Mouse (Mus musculus) left cerebral cortex, postnatal 25 days (tissue): Measurements from ENCODE around the gene Lce1d. TPM values are rescaled to one million over a fixed set of nuclear protein-coding genes. Genes with fewer than 3 reads are reported as not detected.
"Not testable (repeated sequence)": the region's sequence is repeated elsewhere in the genome, so short reads cannot be mapped to it uniquely, and the experiment has no call there.

Experiments
- DNase-seq, 2 experiments: peaks; one replicate each; pipeline ENCODE4 v3.0.0; 2022; ENCODE audit warnings: low spot score in 2 of 2, mixed read lengths in 1 of 2
- intact Hi-C: fragments of 180-260 bp; cut with DNase I; formaldehyde crosslinking; loops from one replicate; pipeline ENCODE4 v1.15.1; 2025
- total RNA-seq, 2 experiments: library from RNA; stranded (reverse); gene quantifications; 2 replicates each; pipeline ENCODE4 v1.2.3; 2021

Gene Lce1d
- total RNA-seq: not detected

DNA sequence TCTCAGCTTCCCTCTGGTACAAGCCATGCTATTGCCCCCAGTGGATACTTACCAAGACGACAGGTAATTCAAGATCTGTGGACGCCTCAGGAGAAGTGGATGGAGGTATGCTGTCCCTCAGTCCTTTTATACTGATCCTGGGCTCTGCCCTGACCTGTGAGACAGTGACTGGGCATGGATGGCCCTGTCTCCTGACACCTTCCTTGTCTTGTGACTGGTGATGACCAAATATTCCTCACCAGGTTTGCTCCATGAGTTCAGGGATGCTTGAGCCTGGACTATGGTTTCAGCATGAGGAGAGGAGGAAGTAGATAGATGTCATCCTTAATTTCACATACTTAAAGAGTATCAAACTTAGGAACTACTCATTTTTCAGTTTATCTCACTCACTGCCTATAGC, at the start of gene Lce1d:
Gene Lce1d (minus strand): TSS at position 101 of the 400 bp plus-strand sequence.
- DNase-seq: no peak
- intact Hi-C loops: no loop called here

DNA sequence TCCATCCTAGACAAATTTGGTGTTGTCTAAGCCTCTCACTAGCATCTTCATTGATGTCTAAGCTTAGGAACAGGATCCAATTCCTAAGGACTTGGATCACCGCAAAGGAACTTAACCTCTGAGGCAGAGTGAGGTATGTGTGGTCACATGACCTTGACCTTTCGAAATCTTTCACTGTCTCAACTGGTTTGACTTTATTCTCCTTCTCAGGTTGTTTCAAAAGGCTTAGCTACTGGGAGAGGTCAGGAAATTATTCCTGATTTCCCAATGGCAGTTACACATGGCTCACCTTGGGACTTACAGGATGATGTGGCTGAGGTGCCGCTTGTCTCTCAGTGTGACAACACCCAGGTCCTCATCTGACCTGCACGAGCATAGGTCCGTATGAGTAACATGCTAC, 35.6 kb upstream of the Lce1d start:
- intact Hi-C loops: no loop called here

DNA sequence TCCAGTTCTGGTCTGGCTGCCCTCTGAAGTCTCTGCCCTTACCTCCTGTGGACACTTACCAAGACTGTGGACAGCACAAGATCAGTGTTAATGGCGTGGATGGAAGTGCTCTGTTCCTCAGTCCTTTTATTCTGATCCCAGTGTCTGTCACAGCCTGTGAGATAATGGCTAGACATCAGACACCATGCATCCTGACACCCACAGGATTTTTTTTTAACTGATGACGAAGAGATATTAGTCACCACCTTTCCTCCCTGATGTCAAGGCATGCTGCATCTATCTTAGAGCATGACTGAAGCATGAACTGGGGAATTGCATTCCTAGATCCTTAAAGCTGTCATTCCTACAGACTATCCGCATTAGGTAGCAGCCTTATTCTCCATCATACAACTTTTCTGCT, 33.2 kb upstream of the Lce1d start, which contains the start of gene Lce1f:
Gene Lce1f (minus strand): TSS at position 101 of the 400 bp plus-strand sequence.
- DNase-seq: no peak
- intact Hi-C loops: no loop called here

More for the DNA sequence above, 35.6 kb upstream of the Lce1d start:
- no peak for DNase-seq

GRCm38 (mm10) chr3:92715122-92715521, 28.1 kb upstream of the Lce1d start:
- DNase-seq: no peak
- intact Hi-C loops: no loop called here

DNA sequence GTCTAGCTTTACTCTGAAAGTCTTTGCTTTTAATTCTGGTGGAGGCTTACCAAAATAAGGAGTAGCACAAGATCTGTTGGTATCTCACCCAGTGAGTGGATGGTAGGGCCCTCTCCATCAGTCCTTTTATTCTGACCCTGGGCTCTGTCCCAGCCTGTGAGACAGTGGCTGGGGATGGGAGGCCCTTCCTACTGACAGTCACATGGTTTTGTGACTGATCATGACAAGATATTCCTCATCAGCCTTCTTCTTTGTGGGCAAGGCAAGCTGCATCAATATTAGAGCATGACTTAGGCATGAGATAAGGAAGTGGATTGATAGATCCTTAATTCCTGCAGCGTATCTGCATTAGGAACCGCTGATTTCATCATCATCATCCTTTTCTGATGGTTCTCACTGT, 22.0 kb upstream of the Lce1d start, which contains the start of gene Lce1e:
Gene Lce1e (minus strand): TSS at position 101 of the 400 bp plus-strand sequence.
- intact Hi-C loops: no loop called here
- DNase-seq: no peak

DNA sequence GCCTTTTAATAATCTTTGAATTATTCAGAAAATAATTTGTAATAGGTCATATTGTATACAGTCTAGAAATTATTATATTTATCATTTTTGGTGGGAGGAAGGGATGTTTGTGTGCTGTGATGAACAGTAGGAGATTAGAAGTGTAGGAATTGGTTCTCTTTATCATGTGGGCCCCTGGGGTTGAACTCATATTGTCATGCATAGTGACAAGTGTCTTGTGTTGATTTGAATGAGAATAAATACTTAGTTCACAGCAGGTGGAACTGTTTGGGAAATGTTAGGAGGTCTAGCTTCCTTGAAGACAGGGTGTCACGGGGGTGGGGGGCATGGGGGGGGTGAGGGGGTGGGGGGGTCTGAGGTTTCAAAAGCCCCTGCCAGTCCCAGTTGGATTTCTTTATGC, 7.6 kb upstream of the Lce1d start:
- intact Hi-C loops: no loop called here

DNA sequence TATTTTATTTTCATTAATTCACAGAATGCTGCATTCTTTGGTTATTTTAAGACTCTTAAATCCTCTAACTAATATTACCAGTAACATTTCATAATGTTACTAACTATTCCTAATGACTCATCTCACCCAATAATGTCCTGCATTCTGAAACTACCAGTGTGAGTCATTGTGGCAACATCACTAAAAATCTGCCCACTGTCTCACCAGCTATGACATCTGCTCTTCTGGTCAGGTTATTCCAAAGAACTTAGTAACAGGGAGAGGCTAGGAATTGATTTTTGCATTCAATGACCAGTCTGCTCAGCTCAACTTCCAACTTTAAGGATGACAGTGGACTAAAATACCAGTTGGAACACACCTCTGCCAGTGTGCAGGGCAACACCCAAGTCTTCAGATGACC, 4.7 kb upstream of the Lce1d start:
- intact Hi-C loops: no loop called here
- no peak for DNase-seq

More for the DNA sequence above, 7.6 kb upstream of the Lce1d start:
- no peak for DNase-seq

DNA sequence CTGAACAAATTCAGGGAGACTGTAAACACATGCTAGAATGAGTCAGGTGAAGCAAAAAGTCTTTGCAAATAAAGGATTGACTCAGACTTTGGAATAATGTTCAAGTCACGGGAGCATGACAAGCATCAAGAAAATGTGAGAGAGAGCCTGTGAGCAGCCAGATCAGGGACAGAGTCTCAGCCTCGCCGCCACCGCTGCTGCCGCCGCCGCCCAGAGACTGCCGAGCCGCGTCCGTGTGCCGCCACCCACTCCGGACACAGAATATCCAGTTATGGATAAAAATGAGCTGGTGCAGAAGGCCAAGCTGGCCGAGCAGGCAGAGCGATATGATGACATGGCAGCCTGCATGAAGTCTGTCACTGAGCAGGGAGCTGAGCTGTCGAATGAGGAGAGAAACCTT, 2.1 kb upstream of the Lce1d start:
- peak in 1 of 2 experiments; percentile 2 for DNase-seq
- intact Hi-C loops: not testable (repeated sequence)

- DNase-seq: no peak
- intact Hi-C loops: no loop called here
Observed at GRCm38 (mm10) chr3:92678947-92679346, 8.1 kb downstream of the Lce1d start, which contains the start of gene Lce1c. Lce1c (plus strand) TSS chr3:92679247.

- intact Hi-C loops: no loop called here
- no peak for DNase-seq
Observed at GRCm38 (mm10) chr3:92670215-92670614, 16.8 kb downstream of the Lce1d start, which contains the start of gene Lce1a2. Lce1a2 (minus strand) TSS chr3:92670315.

- intact Hi-C loops: no loop called here
- no peak for DNase-seq
Observed at GRCm38 (mm10) chr3:92656826-92657225, 30.2 kb downstream of the Lce1d start, which contains the start of gene Lce1b. Lce1b (minus strand) TSS chr3:92656926.

GRCm38 (mm10) chr3:92648207-92648606, 38.8 kb downstream of the Lce1d start, which contains the start of gene Lce1a1:
Lce1a1 (minus strand) TSS chr3:92648307.
- no peak for DNase-seq
- intact Hi-C loops: no loop called here

GRCm38 (mm10) chr3:92639854-92640253, 47.2 kb downstream of the Lce1d start:
- intact Hi-C loops: no loop called here
- no peak for DNase-seq

DNA sequence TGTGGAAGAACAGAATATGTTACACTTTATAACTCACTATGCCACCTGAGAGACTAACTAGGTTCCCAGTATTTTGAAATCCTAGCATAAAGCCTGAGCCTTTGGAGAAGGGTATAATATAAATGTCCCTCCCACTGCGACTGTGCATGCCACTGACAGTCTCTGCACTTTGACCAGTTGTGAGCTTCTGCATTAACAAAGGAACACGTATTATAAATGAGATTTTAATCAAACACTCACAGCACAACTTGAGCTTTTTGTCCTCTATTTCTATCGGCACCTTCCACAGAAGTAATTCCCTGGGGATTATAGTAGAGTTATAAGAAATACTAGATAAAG, 48.4 kb downstream of the Lce1d start:
- intact Hi-C loops: no loop called here
- DNase-seq: no peak

- intact Hi-C loops: no loop called here
- no peak for DNase-seq
Observed at GRCm38 (mm10) chr3:92637745-92638652, 49.0 kb downstream of the Lce1d start.

Other genes starting within 250 kb of the Lce1d start
- not detected for gene Sprr1b, start 248.4 kb downstream of the Lce1d start, total RNA-seq
- not detected for gene Sprr3, start 228.5 kb downstream of the Lce1d start, total RNA-seq
- not detected for gene Sprr1a, start 201.3 kb downstream of the Lce1d start, total RNA-seq
- not detected for gene Sprr4, start 186.7 kb downstream of the Lce1d start, total RNA-seq
- gene 2310046K23Rik, start 152.7 kb downstream of the Lce1d start, total RNA-seq: not detected
- not detected for gene Ivl, start 113.5 kb downstream of the Lce1d start, total RNA-seq
- gene Smcp, start 98.2 kb downstream of the Lce1d start, total RNA-seq: not detected
- not detected for gene 2210017I01Rik, start 79.7 kb downstream of the Lce1d start, total RNA-seq
- not detected for gene Lce6a, start 65.5 kb downstream of the Lce1d start, total RNA-seq
- not detected for gene Lce1a1, start 38.9 kb downstream of the Lce1d start, total RNA-seq
- gene Lce1b, start 30.3 kb downstream of the Lce1d start, total RNA-seq: not detected
- not detected for gene Lce1a2, start 16.9 kb downstream of the Lce1d start, total RNA-seq
- not detected for gene Lce1c, start 8.0 kb downstream of the Lce1d start, total RNA-seq
- not detected for gene Lce1e, start 21.9 kb upstream of the Lce1d start, total RNA-seq
- not detected for gene Lce1f, start 33.1 kb upstream of the Lce1d start, total RNA-seq
- gene Gm38119, start 51.9 kb upstream of the Lce1d start, total RNA-seq: not detected
- gene Lce1g, start 65.1 kb upstream of the Lce1d start, total RNA-seq: not detected
- not detected for gene Lce1h, start 77.9 kb upstream of the Lce1d start, total RNA-seq
- not detected for gene Lce1i, start 91.7 kb upstream of the Lce1d start, total RNA-seq
- not detected for gene Lce1j, start 103.3 kb upstream of the Lce1d start, total RNA-seq
- gene Lce1k, start 120.7 kb upstream of the Lce1d start, total RNA-seq: not detected
- gene Kprp, start 140.0 kb upstream of the Lce1d start, total RNA-seq: not detected
- gene Lce1l, start 164.1 kb upstream of the Lce1d start, total RNA-seq: not detected
- not detected for gene 2310050C09Rik, start 183.0 kb upstream of the Lce1d start, total RNA-seq
- gene Lce3a, start 239.0 kb upstream of the Lce1d start, total RNA-seq: not detected
- not detected for gene Lce3b, start 245.8 kb upstream of the Lce1d start, total RNA-seq